20 mouse cellular contexts compared by ENCODE assay signal in the genomic region with DNA sequence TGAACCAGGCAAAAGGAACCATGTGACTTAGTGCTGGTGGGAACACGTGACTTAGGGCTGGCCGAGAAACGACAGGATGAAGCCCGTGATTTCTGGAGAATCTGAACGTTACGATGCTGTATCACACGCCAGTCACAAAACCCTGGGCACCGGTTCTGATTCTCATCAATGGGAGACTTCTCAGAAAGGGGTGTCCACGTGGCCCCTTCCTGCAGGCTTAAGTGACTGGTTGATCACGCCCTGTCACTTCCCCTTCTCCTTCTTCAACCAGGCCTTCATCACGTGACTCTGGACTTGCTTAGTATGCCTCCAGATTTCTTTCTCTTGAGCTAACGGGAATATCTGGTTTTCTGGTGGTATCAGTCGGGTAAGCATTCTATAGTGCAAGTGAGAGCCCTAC. TPM values are rescaled to one million over a fixed set of nuclear protein-coding genes. Genes with fewer than 3 reads are reported as not detected.
DNase-seq lines count a peak whose midpoint lies in the region; TF ChIP-seq lines count a peak whose summit lies in the region.
"Had no signal": no experiment of that assay in that cellular context is flagged by ENCODE, and none has a peak within 500 bp of the region (broad histone marks: within the 10 kb centered on the region; RNA-seq: fewer than 3 reads in every experiment).

No protein-coding gene starts in this region.

- no peaks in the 10 kb centered on the region for H3K79me3 ChIP-seq in C2C12 (ENCODE audit: low read depth)

- H3K4me3 ChIP-seq in C2C12 (ENCODE audit: insufficient read depth, poor library complexity, severe bottlenecking): no peak overlapping the region
- H3K4me3 ChIP-seq in macrophage (ENCODE audit: inconsistent target): no peak overlapping the region
- H3K4me3 ChIP-seq in midbrain, embryonic 10.5 days: no peak overlapping the region
- H3K4me3 ChIP-seq: heart, embryonic 15.5 days; hindbrain, embryonic 13.5 days; limb, embryonic 12.5 days; midbrain, embryonic 13.5 days; neural tube, embryonic 12.5 days had no signal

- no peaks in the 10 kb centered on the region for H3K27me3 ChIP-seq in C2C12 (ENCODE audit: control insufficient read depth, insufficient read depth, insufficient read length)
- no peaks in the 10 kb centered on the region for H3K27me3 ChIP-seq in midbrain, embryonic 10.5 days (ENCODE audit: low read depth, poor library complexity, severe bottlenecking)
- H3K27me3 ChIP-seq: heart, embryonic 15.5 days; hindbrain, embryonic 13.5 days; limb, embryonic 12.5 days; midbrain, embryonic 13.5 days; neural tube, embryonic 12.5 days had no signal

- H3K4me1 ChIP-seq in midbrain, embryonic 10.5 days: no peaks in the 10 kb centered on the region
- H3K4me1 ChIP-seq: heart, embryonic 15.5 days; hindbrain, embryonic 13.5 days; limb, embryonic 12.5 days; midbrain, embryonic 13.5 days; neural tube, embryonic 12.5 days had no signal

- no peak for TF ChIP-seq CTCF in C2C12 (IDR thresholded peaks at IDR 0.05; ENCODE audit: control insufficient read depth, insufficient read depth, insufficient read length)

- H3K79me2 ChIP-seq in C2C12 (ENCODE audit: control insufficient read depth, insufficient read depth) (no peaks in the 10 kb centered on the region), macrophage (ENCODE audit: inconsistent target) (no peaks in the 10 kb centered on the region)

- 9% methylated on average over 13 of the region's 13 CpGs for WGBS in macrophage (ENCODE audit: missing documents)
- WGBS in midbrain, embryonic 10.5 days: 89% methylated on average over 13 of the region's 13 CpGs

- no peaks in the 10 kb centered on the region for H3K9me3 ChIP-seq in midbrain, embryonic 10.5 days (replicated peaks)
- H3K9me3 ChIP-seq: heart, embryonic 15.5 days; hindbrain, embryonic 13.5 days; limb, embryonic 12.5 days; midbrain, embryonic 13.5 days; neural tube, embryonic 12.5 days had no signal

- H3K36me3 ChIP-seq in C2C12 (ENCODE audit: control insufficient read depth, insufficient read depth): no peaks in the 10 kb centered on the region
- H3K36me3 ChIP-seq in macrophage (ENCODE audit: inconsistent target): no peaks in the 10 kb centered on the region
- H3K36me3 ChIP-seq in midbrain, embryonic 10.5 days: no peaks in the 10 kb centered on the region
- H3K36me3 ChIP-seq: heart, embryonic 15.5 days; hindbrain, embryonic 13.5 days; limb, embryonic 12.5 days; midbrain, embryonic 13.5 days; neural tube, embryonic 12.5 days had no signal

- peak overlapping the region; percentile 77 for H3K27ac ChIP-seq in macrophage
- H3K27ac ChIP-seq in midbrain, embryonic 10.5 days (replicated peaks): no peak overlapping the region
- H3K27ac ChIP-seq: heart, embryonic 15.5 days; hindbrain, embryonic 13.5 days; limb, embryonic 12.5 days; midbrain, embryonic 13.5 days; neural tube, embryonic 12.5 days had no signal

- DNase-seq in lung, adult 18-20 months: peak; percentile 17 to 24
- no peak for DNase-seq in lung, postnatal 25 days (ENCODE audit: low spot score)
- DNase-seq in MEL-GATA-1-ER (ENCODE audit: extremely low read depth, low read depth): peak; percentile 51
- DNase-seq in midbrain, embryonic 10.5 days (ENCODE audit: low spot score): no peak
- DNase-seq in cerebellum, adult 9-10 months: no peak
- no peak for DNase-seq in cerebellum, adult 11 months
- DNase-seq: adrenal gland, postnatal 36 days; cerebellum, adult 11-12 months; embryo, embryonic 11 days; kidney, adult 11 months; kidney, postnatal 25 days; lung, embryonic 14.5 days; retina, postnatal 1 day had no signal

- H3ac ChIP-seq in C2C12 (ENCODE audit: control insufficient read depth, insufficient read length, low read depth): no peak overlapping the region

TF ChIP-seq in C2C12, 6 proteins besides CTCF, POLR2A, EP300 and RAD21:
- TF ChIP-seq MYOG (IDR thresholded peaks at IDR 0.05; ENCODE audit: control insufficient read depth, extremely low read depth, insufficient read length) (no peak), USF1 (IDR thresholded peaks at IDR 0.05; ENCODE audit: low read depth) (peak; percentile 27)

RNA-seq across cellular contexts. Expression of a gene that starts 9.6 kb away (rescaled TPM):
- 77.0 TPM for polyA plus RNA-seq in C2C12 (2012; fragmentation: generic; extraction: Trizol)
- total RNA-seq in macrophage (2018; cell fraction: chromatin; rRNA removed): 100 to 1,000 TPM in 7 of 26 experiments, 10 to 100 TPM in 19; 12.5 to 167 (median 57.8) TPM
- 100 to 1,000 TPM in 1 of 26 experiments, 10 to 100 TPM in 25; 30.9 to 117 (median 66.6) TPM for total RNA-seq in macrophage (2018; cell fraction: cytosol; rRNA removed)
- total RNA-seq in macrophage (2018; cell fraction: nucleus; rRNA removed): 100 to 1,000 TPM in 2 of 26 experiments, 10 to 100 TPM in 24; 13.0 to 120 (median 43.4) TPM
- 32.8 to 151 TPM (median 58.4 TPM) in 3 replicates for polyA plus RNA-seq in macrophage (2018)
- polyA plus RNA-seq in midbrain, embryonic 10.5 days (2016; fragmentation: Nextera tagmentation; extraction: Ambion mirVana): 159 and 186 TPM in 2 replicates

RNA-seq across cellular contexts. Expression of a gene that starts 17.5 kb away (rescaled TPM):
- polyA plus RNA-seq in C2C12 (2012; fragmentation: generic; extraction: Trizol): 0.02 TPM
- not detected for total RNA-seq in macrophage (2018; cell fraction: chromatin; rRNA removed)
- not detected for total RNA-seq in macrophage (2018; cell fraction: cytosol; rRNA removed)
- total RNA-seq in macrophage (2018; cell fraction: nucleus; rRNA removed): not detected
- polyA plus RNA-seq in macrophage (2018): not detected in 3 replicates
- polyA plus RNA-seq in midbrain, embryonic 10.5 days (2016; fragmentation: Nextera tagmentation; extraction: Ambion mirVana): not detected in 2 replicates
- polyA plus RNA-seq: limb, embryonic 12.5 days; neural tube, embryonic 12.5 days had no signal

RNA-seq across cellular contexts. Expression of a gene that starts 29.9 kb away (rescaled TPM):
- polyA plus RNA-seq in C2C12 (2012; fragmentation: generic; extraction: Trizol) (not detected), macrophage (2018) (not detected in 3 replicates)
- total RNA-seq in macrophage (2018; cell fraction: chromatin; rRNA removed): 1 to 10 TPM in 16 of 26 experiments, not detected in 10; 1.1 to 4.2 (median 2.6) TPM
- total RNA-seq in macrophage (2018; cell fraction: cytosol; rRNA removed): under 1 TPM in 6 of 26 experiments, not detected in 20; 0.31 to 0.61 (median 0.43) TPM
- 1 to 10 TPM in 11 of 26 experiments, not detected in 15; 1.0 to 5.2 (median 2.4) TPM for total RNA-seq in macrophage (2018; cell fraction: nucleus; rRNA removed)
- 1.9 and 3.4 TPM in 2 replicates for polyA plus RNA-seq in midbrain, embryonic 10.5 days (2016; fragmentation: Nextera tagmentation; extraction: Ambion mirVana)

RNA-seq across cellular contexts. Expression of a gene that starts 32.1 kb away (rescaled TPM):
- not detected for polyA plus RNA-seq in C2C12 (2012; fragmentation: generic; extraction: Trizol)
- 1 to 10 TPM in 15 of 26 experiments, under 1 TPM in 9, not detected in 2; 0.50 to 7.3 (median 1.9) TPM for total RNA-seq in macrophage (2018; cell fraction: chromatin; rRNA removed)
- 10 to 100 TPM in 3 of 26 experiments, 1 to 10 TPM in 22, under 1 TPM in 1; 0.83 to 19.8 (median 3.0) TPM for total RNA-seq in macrophage (2018; cell fraction: cytosol; rRNA removed)
- 10 to 100 TPM in 10 of 26 experiments, 1 to 10 TPM in 16; 1.1 to 29.6 (median 7.7) TPM for total RNA-seq in macrophage (2018; cell fraction: nucleus; rRNA removed)
- polyA plus RNA-seq in macrophage (2018): 0.54 to 2.0 TPM (median 0.57 TPM) in 3 replicates
- not detected in 2 replicates for polyA plus RNA-seq in midbrain, embryonic 10.5 days (2016; fragmentation: Nextera tagmentation; extraction: Ambion mirVana)
- polyA plus RNA-seq: hindbrain, embryonic 13.5 days; lung, embryonic 14.5 days; midbrain, embryonic 13.5 days; neural tube, embryonic 12.5 days had no signal

RNA-seq across cellular contexts. Expression of a gene that starts 33.1 kb away (rescaled TPM):
- polyA plus RNA-seq in C2C12 (2012; fragmentation: generic; extraction: Trizol) (2.5 TPM), macrophage (2018) (0.93 to 1.7 TPM (median 1.1 TPM) in 3 replicates)
- total RNA-seq in macrophage (2018; cell fraction: chromatin; rRNA removed): 10 to 100 TPM in 17 of 26 experiments, 1 to 10 TPM in 9; 4.2 to 19.4 (median 11.4) TPM
- 1 to 10 TPM in 22 of 26 experiments, under 1 TPM in 4; 0.81 to 1.8 (median 1.2) TPM for total RNA-seq in macrophage (2018; cell fraction: cytosol; rRNA removed)
- total RNA-seq in macrophage (2018; cell fraction: nucleus; rRNA removed): 10 to 100 TPM in 6 of 26 experiments, 1 to 10 TPM in 20; 3.0 to 17.2 (median 8.2) TPM
- 4.7 and 5.7 TPM in 2 replicates for polyA plus RNA-seq in midbrain, embryonic 10.5 days (2016; fragmentation: Nextera tagmentation; extraction: Ambion mirVana)

Comparison
In these comparisons a context has a peak if more than half of its experiments do, and no peak if none do; other contexts are left out.
1. DNase-seq: peak in lung, adult 18-20 months (2 of 2) and MEL-GATA-1-ER (single experiment); none in lung, postnatal 25 days (single experiment), midbrain, embryonic 10.5 days (single experiment), cerebellum, adult 9-10 months (single experiment) and cerebellum, adult 11 months (single experiment).